Mouse (Mus musculus) hindbrain, embryonic 14.5 days (tissue): Measurements from ENCODE around the gene Uba6. TPM values are rescaled to one million over a fixed set of nuclear protein-coding genes. Genes with fewer than 3 reads are reported as not detected.
A peak's percentile ranks its signal among the peaks of the same experiment; 100 is the strongest.

Source experiments
- ATAC-seq: fragments of 200-750 bp; cut with Nextera tagmentation; 2 replicates; pipeline ENCODE4 v1.8.0; 2017; ENCODE audit warnings: moderate number of reproducible peaks, mild to moderate bottlenecking, moderate TSS enrichment, moderate library complexity; ENCODE audit not compliant: low FRiP score
- DNase-seq: peaks from one replicate; pipeline ENCODE4 v3.0.0-alpha.2; 2015; ENCODE audit warnings: low spot score
- H3K27ac ChIP-seq: fragments of 300-500 bp; sonication (generic); 2 replicates; pipeline ENCODE4 v1.5.1; 2014; ENCODE audit warnings: mild to moderate bottlenecking, moderate library complexity
- H3K27me3 ChIP-seq: fragments of 300-500 bp; sonication (generic); 2 replicates; pipeline ENCODE4 v1.6.1; 2014; ENCODE audit warnings: mild to moderate bottlenecking, low read length, mixed read lengths; ENCODE audit not compliant: control insufficient read depth, insufficient read depth
- H3K36me3 ChIP-seq: fragments of 300-500 bp; sonication (generic); replicated peaks from 2 replicates; pipeline ENCODE4 v1.6.1; 2014; ENCODE audit not compliant: control insufficient read depth, insufficient read depth
- H3K4me1 ChIP-seq: fragments of 300-500 bp; sonication (generic); replicated peaks from 2 replicates; pipeline ENCODE4 v1.6.1; 2014; ENCODE audit warnings: antibody characterized with exemption, low read length, mixed read lengths; ENCODE audit not compliant: control insufficient read depth, insufficient read depth
- H3K4me2 ChIP-seq: fragments of 300-500 bp; sonication (generic); replicated peaks from 2 replicates; pipeline ENCODE4 v1.6.1; 2014; ENCODE audit warnings: mild to moderate bottlenecking, moderate library complexity
- H3K4me3 ChIP-seq: fragments of 300-500 bp; sonication (generic); replicated peaks from 2 replicates; pipeline ENCODE4 v1.5.1; 2014; ENCODE audit warnings: mild to moderate bottlenecking, low read length
- H3K9ac ChIP-seq: fragments of 300-500 bp; sonication (generic); 2 replicates; pipeline ENCODE4 v1.6.1; 2014
- H3K9me3 ChIP-seq: fragments of 300-500 bp; sonication (generic); 2 replicates; pipeline ENCODE4 v1.6.1; 2016; ENCODE audit warnings: low read length; ENCODE audit not compliant: control insufficient read depth
- WGBS: fragments of 180-500 bp; shearing (Covaris S2); extraction: QIAGEN DNeasy Blood & Tissue Kit; methylation state at CpG from one replicate; pipeline ENCODE4 v1.1.7; 2014; 5-methylcytosine and 5-hydroxymethylcytosine counted together
- polyA plus RNA-seq: library from polyadenylated mRNA; unstranded; fragments of >200 nt; fragmentation: Nextera tagmentation; extraction: Ambion mirVana; gene quantifications from 2 replicates; pipeline ENCODE4 v1.2.1, GENCODE M21; 2014

Gene Uba6
- polyA plus RNA-seq, 1 experiment from 2014 or later = 18.3 TPM

DNA sequence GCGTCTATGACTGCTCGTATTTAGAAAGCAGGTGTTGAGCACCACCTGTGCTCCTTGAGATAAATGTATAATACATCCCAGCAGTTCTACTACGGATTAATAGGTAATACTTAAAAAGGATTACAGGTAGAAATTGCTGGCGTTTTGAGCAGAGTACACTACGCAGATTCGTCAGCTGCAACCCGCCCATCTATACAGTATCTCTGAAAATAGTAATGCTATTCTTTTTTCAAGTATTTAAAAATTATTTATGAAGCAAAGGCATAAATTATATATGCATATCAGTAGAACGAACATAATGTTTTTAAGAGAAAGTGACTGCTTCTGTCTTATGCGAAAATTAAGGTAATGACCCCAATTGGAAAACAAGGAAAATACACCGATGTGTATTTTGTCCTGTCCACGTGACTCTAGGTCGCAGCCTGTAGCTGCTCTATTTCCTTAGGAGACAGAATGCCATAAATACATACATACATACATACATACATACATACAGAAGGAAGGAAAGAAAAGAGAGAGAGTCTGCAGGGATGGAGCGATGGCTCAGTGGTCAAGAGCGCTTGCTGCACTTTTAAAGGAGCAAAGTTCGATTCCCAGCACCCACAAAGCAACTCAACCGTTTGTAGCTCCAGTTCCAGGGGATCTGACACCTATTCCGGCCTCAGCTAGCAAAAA lies 106.6 kb downstream of the Uba6 start:
- no peaks in the 10 kb centered on the region for H3K9me3 ChIP-seq
- ATAC-seq (peak; percentile 21; the same call in 1 of the 2 replicates), DNase-seq (no peak)
- H3K27me3 ChIP-seq = no peaks in the 10 kb centered on the region
- H3K9ac ChIP-seq = peak overlapping the region; percentile 37
- peak overlapping the region; percentile 82 for H3K27ac ChIP-seq
- H3K4me1 ChIP-seq = peaks cover 12% of the 10 kb centered on the region
- peak overlapping the region; percentile 60 for H3K4me3 ChIP-seq
- 2% methylated on average over 17 of the region's 17 CpGs for WGBS
- no peaks in the 10 kb centered on the region for H3K36me3 ChIP-seq
- H3K4me2 ChIP-seq = peak overlapping the region; percentile 51

DNA sequence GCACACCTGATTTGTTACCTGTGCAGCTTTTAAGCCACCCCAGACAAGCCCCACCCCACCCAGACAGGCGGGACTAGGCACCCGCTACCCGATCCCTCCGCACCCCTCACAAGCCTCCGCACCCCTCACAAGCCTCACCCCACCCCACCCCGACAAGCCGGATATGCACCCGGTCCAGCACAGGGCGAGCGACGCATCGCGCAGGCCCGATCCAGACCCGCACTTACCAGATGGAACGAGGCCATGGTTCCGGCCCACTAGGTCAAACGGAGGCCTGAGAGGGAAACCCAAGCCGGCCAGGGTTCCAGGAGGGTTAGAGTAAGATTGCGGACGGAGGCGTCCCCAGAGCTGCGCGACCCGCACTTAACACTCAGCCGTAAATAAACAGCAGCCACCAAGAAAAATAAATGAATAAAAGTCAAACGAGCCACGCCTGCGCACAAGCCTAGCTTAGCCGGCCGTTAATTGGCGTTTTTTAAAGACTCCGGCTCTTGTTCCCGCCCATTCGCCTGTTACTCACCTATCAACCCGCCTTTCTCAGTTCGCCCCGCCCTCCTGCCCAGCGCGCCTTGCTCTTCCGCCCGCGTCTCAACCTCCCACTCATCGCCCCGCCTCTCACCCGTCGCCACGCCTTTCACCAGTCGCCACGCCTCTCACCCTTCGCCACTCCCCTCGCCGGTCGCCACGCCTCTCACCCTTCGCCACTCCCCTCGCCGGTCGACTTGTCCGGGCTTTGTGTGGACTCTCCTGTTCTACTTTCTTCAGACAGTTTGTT lies 107.3 kb downstream of the Uba6 start, which contains the start of gene Cenpc1:
Cenpc1 (minus strand) TSS at position 483 of the 775 bp plus-strand sequence.
- H3K4me2 ChIP-seq = peak within 1 kb of the TSS; percentile 51
- WGBS = under 1% methylated on average over 60 of the region's 60 CpGs
- peak; percentile 96 for ATAC-seq

DNA sequence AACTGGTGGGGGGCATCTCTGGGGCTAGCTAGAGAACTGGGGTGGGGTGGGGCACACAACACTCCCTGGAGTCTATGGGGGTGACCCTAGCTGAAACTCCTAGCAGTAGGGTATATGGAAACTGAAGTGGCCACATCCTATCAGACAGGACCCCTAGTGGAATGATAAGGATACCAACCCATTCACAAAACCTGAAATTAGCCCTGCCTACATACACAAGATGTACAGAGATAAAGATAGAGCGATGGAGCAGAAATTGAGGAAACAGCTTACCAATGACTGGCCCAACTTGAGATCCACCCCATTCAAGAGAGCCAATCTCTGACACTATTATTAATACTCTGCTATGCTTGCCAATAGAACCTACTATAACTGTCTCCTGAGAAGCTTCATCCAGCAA lies 109.1 kb downstream of the Uba6 start:
- H3K27ac ChIP-seq = no peak overlapping the region
- H3K9ac ChIP-seq = no peak overlapping the region
- H3K4me2 ChIP-seq = peak overlapping the region; percentile 51
- H3K4me3 ChIP-seq = no peak overlapping the region
- no peaks in the 10 kb centered on the region for H3K9me3 ChIP-seq
- ATAC-seq = no peak
- no peak for DNase-seq
- H3K27me3 ChIP-seq = no peaks in the 10 kb centered on the region
- 92% methylated on average over 1 of the region's 1 CpGs for WGBS
- peaks cover 12% of the 10 kb centered on the region for H3K4me1 ChIP-seq
- 0 out of 2 replicates have a peak, but pooled peaks cover under 1% of the 10 kb centered on the region for H3K36me3 ChIP-seq

More for the DNA sequence above, 107.3 kb downstream of the Uba6 start, which contains the start of gene Cenpc1:
- no peaks in the 10 kb centered on the region for H3K9me3 ChIP-seq
- peak within 1 kb of the TSS; percentile 60 for H3K4me3 ChIP-seq
- H3K36me3 ChIP-seq = no peaks in the 10 kb centered on the region
- peak; percentile 92 for DNase-seq
- H3K27me3 ChIP-seq = no peaks in the 10 kb centered on the region
- peak within 1 kb of the TSS; percentile 66 for H3K9ac ChIP-seq
- peaks cover 12% of the 10 kb centered on the region for H3K4me1 ChIP-seq
- H3K27ac ChIP-seq = peak within 1 kb of the TSS; percentile 82

Other genes starting within 250 kb of the Uba6 start
- gene Cenpc1, start 107.2 kb downstream of the Uba6 start, polyA plus RNA-seq = 34.9 and 35.7 TPM in 2 replicates
- 0.31 and 0.50 TPM in 2 replicates for gene Stap1, start 101.1 kb downstream of the Uba6 start, polyA plus RNA-seq
- gene Gnrhr, start 25.1 kb upstream of the Uba6 start, polyA plus RNA-seq = not detected in 2 replicates
- gene Tmprss11c, start 116.5 kb upstream of the Uba6 start, polyA plus RNA-seq = not detected in 2 replicates
- 0.12 TPM in 1 of 2 replicates, not detected in the other for gene Tmprss11d, start 200.6 kb upstream of the Uba6 start, polyA plus RNA-seq